Mouse (Mus musculus): Measurements from ENCODE around the gene Dvl1.

DNA sequence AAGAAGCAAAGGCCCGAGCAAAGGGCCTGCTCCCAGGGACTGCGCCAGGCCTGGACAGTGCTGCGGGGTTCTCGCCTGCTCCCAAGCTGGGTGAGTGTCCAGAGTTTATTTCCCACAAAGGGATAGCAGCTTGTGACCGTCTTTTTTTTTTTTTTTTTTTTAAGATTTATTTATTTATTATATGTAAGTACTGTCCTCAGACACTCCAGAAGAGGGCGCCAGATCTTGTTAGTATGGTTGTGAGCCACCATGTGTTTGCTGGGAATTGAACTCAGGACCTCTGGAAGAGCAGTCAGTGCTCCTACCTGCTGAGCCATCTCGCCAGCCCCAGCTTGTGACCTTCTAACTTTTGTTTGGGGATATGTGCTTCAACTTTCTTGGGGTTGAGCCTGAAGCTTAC, 26.2 kb upstream of the Dvl1 start:
- TF ChIP-seq CTCF (conservative IDR thresholded peaks at IDR 0.05; ENCODE audit: insufficient read depth, insufficient read length, low read depth, low read length) (0 out of 2 replicates have a peak, but pooled peaks have one; percentile 15), POLR2A (IDR thresholded peaks at IDR 0.05; ENCODE audit: low read depth, low read length) (no peak)

Measured in kidney, adult 2 months (tissue).